Mouse (Mus musculus) layer of hippocampus, adult 2 months (tissue): ENCODE measurements at regions not wholly inside any gene's neighbourhood (a gene's known extent, or its start where the extent isn't known, plus 50 kb on each side); places are given as distances from the start of the nearest gene placed in this dataset.
A peak's percentile ranks its signal among the peaks of the same experiment; 100 is the strongest.

Experiments used
- DNase-seq, 2 experiments: peaks; one replicate each; pipeline ENCODE4 v3.0.0; 2022; ENCODE audit warnings: low spot score in 2 of 2
- H3K27ac ChIP-seq: fragments of 200-600 bp; 2 replicates; pipeline ENCODE4 v1.8.1; 2022
- H3K4me3 ChIP-seq: fragments of 200-600 bp; 2 replicates; pipeline ENCODE4 v1.8.1; 2022; ENCODE audit warnings: mild to moderate bottlenecking
- CTCF ChIP-seq: fragments of 200-600 bp; conservative IDR thresholded peaks from 2 replicates; pipeline ENCODE4 v1.8.1; 2022; ENCODE audit warnings: antibody characterized with exemption, mild to moderate bottlenecking, moderate library complexity

- no peak for DNase-seq
- peak; percentile 47 for TF ChIP-seq CTCF
- no peak overlapping the region for H3K27ac ChIP-seq
- H3K4me3 ChIP-seq, result no peak overlapping the region
These were observed 813.6 kb downstream of the Sorcs3 start for GRCm38 (mm10) chr19:49019426-49019825.
